ENCODE assay signal across 14 mouse cellular contexts in genomic region chr7:102370526-102370925, GRCm38 (mm10).
"Had no signal": no experiment of that assay in that cellular context is flagged by ENCODE, and none has a peak within 500 bp of the region (broad histone marks: within the 10 kb centered on the region; RNA-seq: fewer than 3 reads in every experiment).

No protein-coding gene starts in this region.

- H3K9me3 ChIP-seq: limb, embryonic 10.5 days; liver, embryonic 13.5 days; lung, embryonic 15.5 days; midbrain, embryonic 12.5 days; stomach, embryonic 15.5 days had no signal

- H3K27me3 ChIP-seq: liver, embryonic 13.5 days; lung, embryonic 15.5 days; midbrain, embryonic 12.5 days; neural tube, embryonic 13.5 days; stomach, embryonic 15.5 days had no signal

- DNase-seq: kidney, postnatal 25 days; liver, embryonic 13.5 days; liver, postnatal 0 days; retina, postnatal 1 day; right cerebral cortex, postnatal 14 days; thymus, adult 2 months; thymus, postnatal 25 days had no signal

- H3K9ac ChIP-seq: liver, embryonic 13.5 days; liver, postnatal 0 days; lung, embryonic 15.5 days; midbrain, embryonic 12.5 days; neural tube, embryonic 13.5 days; stomach, embryonic 15.5 days had no signal

- H3K4me1 ChIP-seq: limb, embryonic 10.5 days; lung, embryonic 15.5 days; midbrain, embryonic 12.5 days; neural tube, embryonic 13.5 days had no signal

- H3K4me2 ChIP-seq: liver, embryonic 13.5 days; lung, embryonic 15.5 days; midbrain, embryonic 12.5 days; neural tube, embryonic 13.5 days; stomach, embryonic 15.5 days had no signal

- H3K27ac ChIP-seq: left cerebral cortex, adult 2 months; limb, embryonic 10.5 days; liver, embryonic 13.5 days; lung, embryonic 15.5 days; midbrain, embryonic 12.5 days; neural tube, embryonic 13.5 days; stomach, embryonic 15.5 days had no signal

- ATAC-seq: liver, postnatal 0 days; midbrain, embryonic 16.5 days had no signal

- H3K4me3 ChIP-seq: left cerebral cortex, adult 2 months; limb, embryonic 10.5 days; liver, embryonic 13.5 days; lung, embryonic 15.5 days; midbrain, embryonic 12.5 days; neural tube, embryonic 13.5 days; stomach, embryonic 15.5 days had no signal

- H3K36me3 ChIP-seq: limb, embryonic 10.5 days; liver, embryonic 13.5 days; lung, embryonic 15.5 days; midbrain, embryonic 12.5 days; neural tube, embryonic 13.5 days; stomach, embryonic 15.5 days had no signal
